Mouse (Mus musculus): ENCODE measurements at regions not wholly inside any gene's neighbourhood (a gene's known extent, or its start where the extent isn't known, plus 50 kb on each side); places are given as distances from the start of the nearest gene placed in this dataset.

- no peak for TF ChIP-seq CTCF (IDR thresholded peaks at IDR 0.05; ENCODE audit: insufficient read depth, low read depth, low read length)
- no peak for TF ChIP-seq POLR2A (IDR thresholded peaks at IDR 0.05; ENCODE audit: insufficient read depth, low read depth, low read length)
Measured at GRCm38 (mm10) chr2:166324954-166325353, 169.5 kb upstream of the Sulf2 start.
